Mouse (Mus musculus) MEL (cell line): ENCODE data around the gene Srgap1. TPM values are rescaled to one million over a fixed set of nuclear protein-coding genes. Genes with fewer than 3 reads are reported as not detected.

ENCODE experiments used
- DNase-seq: peaks from one replicate; pipeline ENCODE4 v3.0.0; 2011; ENCODE audit warnings: low read depth, low spot score
- H3K27ac ChIP-seq: 2 replicates; pipeline ENCODE4 v1.5.1; 2012; ENCODE audit warnings: low read depth, mild to moderate bottlenecking, control low read depth, low read length, moderate library complexity; ENCODE audit not compliant: control insufficient read depth
- H3K27me3 ChIP-seq, 2 experiments: fragments of 150-350 bp in 1 of 2; sonication (generic) in 1 of 2; 2 replicates each; pipeline ENCODE4 v1.6.1; 2012; ENCODE audit warnings: low read length in 2 of 2, mild to moderate bottlenecking in 2 of 2, improper control_type of control experiment in 1 of 2, moderate library complexity in 1 of 2; ENCODE audit not compliant: insufficient read depth in 2 of 2, control insufficient read depth in 1 of 2
- H3K36me3 ChIP-seq, 2 experiments: 2 replicates each; pipeline ENCODE4 v1.6.1; 2012 to 2014; ENCODE audit warnings: low read length in 2 of 2, improper control_type of control experiment in 1 of 2, inconsistent platforms in 1 of 2, mild to moderate bottlenecking in 1 of 2; ENCODE audit not compliant: insufficient read depth in 2 of 2, control insufficient read depth in 1 of 2
- H3K4me1 ChIP-seq, 2 experiments: fragments of 150-350 bp in 1 of 2; sonication (generic) in 1 of 2; 2 replicates each; pipeline ENCODE4 v1.6.1; 2012; ENCODE audit warnings: low read length in 2 of 2, improper control_type of control experiment in 1 of 2, mild to moderate bottlenecking in 1 of 2; ENCODE audit not compliant: insufficient read depth in 2 of 2, control insufficient read depth in 1 of 2
- H3K4me3 ChIP-seq, 2 experiments: fragments of 150-350 bp in 1 of 2; sonication (generic) in 1 of 2; 2 replicates each; pipeline ENCODE4 v1.5.1; 2012; ENCODE audit warnings: low read depth in 2 of 2, low read length in 2 of 2, mild to moderate bottlenecking in 2 of 2, moderate library complexity in 2 of 2, control low read depth in 1 of 2, improper control_type of control experiment in 1 of 2; ENCODE audit not compliant: control insufficient read depth in 1 of 2, insufficient read depth in 1 of 2
- H3K79me2 ChIP-seq: 2 replicates; pipeline ENCODE4 v1.6.1; 2012; ENCODE audit warnings: mild to moderate bottlenecking, low read length, moderate library complexity; ENCODE audit not compliant: control insufficient read depth, poor library complexity, insufficient read depth
- H3K9ac ChIP-seq: 2 replicates; pipeline ENCODE4 v1.6.1; 2012; ENCODE audit warnings: low read depth, mild to moderate bottlenecking, control low read depth, low read length, moderate library complexity; ENCODE audit not compliant: control insufficient read depth, poor library complexity, severe bottlenecking
- H3K9me3 ChIP-seq: fragments of 150-350 bp; sonication (generic); replicated peaks from 2 replicates; pipeline ENCODE4 v1.6.1; 2012; ENCODE audit warnings: mild to moderate bottlenecking, low read length, improper control_type of control experiment, moderate library complexity; ENCODE audit not compliant: insufficient read depth
- CTCF ChIP-seq, 3 experiments: IDR thresholded peaks in 2 of 3; conservative IDR thresholded peaks in 1 of 3; 2 replicates each; pipeline ENCODE4 v1.5.1; 2011 to 2012; ENCODE audit warnings: low read length in 3 of 3, low read depth in 2 of 3, mild to moderate bottlenecking in 2 of 3, improper control_type of control experiment in 1 of 3, inconsistent platforms in 1 of 3, mixed read lengths in 1 of 3, moderate library complexity in 1 of 3; ENCODE audit not compliant: control insufficient read depth in 1 of 3, insufficient read depth in 1 of 3, poor library complexity in 1 of 3, severe bottlenecking in 1 of 3
- ELF1 ChIP-seq: IDR thresholded peaks from 2 replicates; pipeline ENCODE4 v1.6.1; 2014; ENCODE audit warnings: low read depth, mild to moderate bottlenecking, inconsistent platforms, low read length, improper control_type of control experiment, moderate library complexity
- MAFK ChIP-seq: IDR thresholded peaks from 2 replicates; pipeline ENCODE4 v1.6.1; 2011; ENCODE audit warnings: low read depth, mild to moderate bottlenecking, low read length, improper control_type of control experiment, borderline replicate concordance
- MEF2A ChIP-seq: IDR thresholded peaks from 2 replicates; pipeline ENCODE4 v1.6.1; 2014; ENCODE audit warnings: low read depth, mild to moderate bottlenecking, inconsistent platforms, low read length, improper control_type of control experiment; ENCODE audit not compliant: poor library complexity, insufficient replicate concordance, severe bottlenecking; ENCODE audit errors: extremely low read depth
- MXI1 ChIP-seq: IDR thresholded peaks from 2 replicates; pipeline ENCODE4 v1.6.1; 2011; ENCODE audit warnings: mild to moderate bottlenecking, low read depth, low read length, improper control_type of control experiment
- MYB ChIP-seq: IDR thresholded peaks from 2 replicates; pipeline ENCODE4 v1.6.1; 2011; ENCODE audit warnings: mild to moderate bottlenecking, low read depth, low read length, improper control_type of control experiment
- MYC ChIP-seq: IDR thresholded peaks from 2 replicates; pipeline ENCODE4 v1.6.1; 2011; ENCODE audit warnings: low read depth, mild to moderate bottlenecking, low read length, improper control_type of control experiment, moderate library complexity
- RCOR1 ChIP-seq: IDR thresholded peaks from 2 replicates; pipeline ENCODE4 v1.6.1; 2012; ENCODE audit warnings: low read depth, mild to moderate bottlenecking, inconsistent platforms, low read length, improper control_type of control experiment
- SIN3A ChIP-seq: IDR thresholded peaks from 2 replicates; pipeline ENCODE4 v1.6.1; 2012; ENCODE audit warnings: low read length, improper control_type of control experiment, inconsistent platforms
- SMC3 ChIP-seq: IDR thresholded peaks from 2 replicates; pipeline ENCODE4 v1.6.1; 2011; ENCODE audit warnings: low read depth, low read length, improper control_type of control experiment
- TAL1 ChIP-seq: IDR thresholded peaks from 2 replicates; pipeline ENCODE4 v1.6.1; 2012; ENCODE audit warnings: mild to moderate bottlenecking, inconsistent platforms, low read length, moderate library complexity, mixed read lengths
- TBP ChIP-seq: IDR thresholded peaks from 2 replicates; pipeline ENCODE4 v1.8.0; 2011; ENCODE audit warnings: low read depth, low read length, improper control_type of control experiment
- ZC3H11A ChIP-seq: IDR thresholded peaks from 2 replicates; pipeline ENCODE4 v1.6.1; 2012; ENCODE audit warnings: low read depth, mild to moderate bottlenecking, inconsistent platforms, low read length, improper control_type of control experiment
- ZMIZ1 ChIP-seq: IDR thresholded peaks from 2 replicates; pipeline ENCODE4 v1.6.1; 2012; ENCODE audit warnings: low read depth, mild to moderate bottlenecking, inconsistent platforms, low read length, improper control_type of control experiment, moderate library complexity
- polyA plus RNA-seq, 2 experiments: library from polyadenylated mRNA; stranded (reverse) in 1 of 2; unstranded in 1 of 2; fragments of >175 nt in 1 of 2; fragments of >200 nt in 1 of 2; gene quantifications; 2 replicates each; pipeline versions ENCODE4 v1.2.1 to v1.2.4; 2012; ENCODE audit warnings: low replicate concordance in 2 of 2, low read depth in 1 of 2; ENCODE audit not compliant: insufficient read length in 2 of 2, insufficient read depth in 1 of 2, missing spikeins in 1 of 2
- total RNA-seq: library from RNA; depleted of rRNA; stranded (reverse); fragments of 300-350 nt; gene quantifications from 2 replicates; pipeline ENCODE4 v1.2.3, GENCODE M21; 2012

Srgap1 gene
- total and polyA plus RNA-seq, 3 experiments: not detected

- H3K4me3 ChIP-seq: no peak overlapping the region
- no peak overlapping the region for H3K9ac ChIP-seq
- DNase-seq: peak; percentile 8
- H3K9me3 ChIP-seq: no peaks in the 10 kb centered on the region
- H3K79me2 ChIP-seq: no peaks in the 10 kb centered on the region
- no peaks in the 10 kb centered on the region for H3K27me3 ChIP-seq
- no peaks in the 10 kb centered on the region for H3K36me3 ChIP-seq
- H3K4me1 ChIP-seq: no peaks in the 10 kb centered on the region
- no peak for TF ChIP-seq MEF2A
- TF ChIP-seq CTCF (IDR thresholded peaks at IDR 0.05 in 2 of 3, conservative IDR thresholded peaks at IDR 0.05 in 1 of 3; ENCODE audit: control insufficient read depth in 1 of 3, insufficient read depth in 1 of 3, low read depth in 2 of 3, low read length in 3 of 3, poor library complexity in 1 of 3, severe bottlenecking in 1 of 3): peak in 1 of 3 experiments; percentile 20; a peak in 1 of 6 replicates
- no peak overlapping the region for H3K27ac ChIP-seq
These were observed 178.9 kb downstream of the Srgap1 start for GRCm38 (mm10) chr10:121868255-121868654.

- TF ChIP-seq MYC: no peak
- TF ChIP-seq TBP: no peak
- no peak for TF ChIP-seq SIN3A
- no peak for TF ChIP-seq TAL1
- TF ChIP-seq, all 39 proteins: peak for 0
- Histone ChIP-seq H3K79me2 (no peaks in the 10 kb centered on the region), H3K9ac (no peak overlapping the region), H3K27me3 (no peaks in the 10 kb centered on the region), H3K36me3 (no peaks in the 10 kb centered on the region), H3K27ac (no peak overlapping the region), H3K4me3 (no peak overlapping the region), H3K9me3 (no peaks in the 10 kb centered on the region), H3K4me1 (no peaks in the 10 kb centered on the region)
- no peak for DNase-seq
These were observed 181.4 kb downstream of the Srgap1 start for GRCm38 (mm10) chr10:121865503-121866239.

GRCm38 (mm10) chr10:121860924-121861323 is 186.2 kb downstream of the Srgap1 start:
- Histone ChIP-seq H3K4me3 (no peak overlapping the region), H3K9me3 (no peaks in the 10 kb centered on the region), H3K27me3 (no peaks in the 10 kb centered on the region), H3K4me1 (no peaks in the 10 kb centered on the region), H3K27ac (no peak overlapping the region), H3K79me2 (no peaks in the 10 kb centered on the region), H3K9ac (no peak overlapping the region), H3K36me3 (no peaks in the 10 kb centered on the region)
- no peak for TF ChIP-seq RCOR1
- no peak for TF ChIP-seq ELF1
- TF ChIP-seq SMC3: no peak
- no peak for TF ChIP-seq ZMIZ1
- TF ChIP-seq ZC3H11A: no peak
- TF ChIP-seq MAFK: no peak
- no peak for TF ChIP-seq MYB
- no peak for TF ChIP-seq MXI1
- no peak for DNase-seq
